Mouse (Mus musculus) lung, adult 2 months (tissue): ENCODE measurements around the gene Cisd3.

Experiments
- CTCF ChIP-seq: fragments of 200-500 bp; IDR thresholded peaks from 2 replicates; pipeline ENCODE4 v1.5.1; 2011; ENCODE audit warnings: mild to moderate bottlenecking, low read length, control low read depth; ENCODE audit not compliant: insufficient read depth
- POLR2A ChIP-seq: fragments of 200-500 bp; IDR thresholded peaks from 2 replicates; pipeline ENCODE4 v1.6.1; 2011; ENCODE audit warnings: low read depth, mild to moderate bottlenecking, control low read depth, low read length, borderline replicate concordance; ENCODE audit errors: extremely low read depth

DNA sequence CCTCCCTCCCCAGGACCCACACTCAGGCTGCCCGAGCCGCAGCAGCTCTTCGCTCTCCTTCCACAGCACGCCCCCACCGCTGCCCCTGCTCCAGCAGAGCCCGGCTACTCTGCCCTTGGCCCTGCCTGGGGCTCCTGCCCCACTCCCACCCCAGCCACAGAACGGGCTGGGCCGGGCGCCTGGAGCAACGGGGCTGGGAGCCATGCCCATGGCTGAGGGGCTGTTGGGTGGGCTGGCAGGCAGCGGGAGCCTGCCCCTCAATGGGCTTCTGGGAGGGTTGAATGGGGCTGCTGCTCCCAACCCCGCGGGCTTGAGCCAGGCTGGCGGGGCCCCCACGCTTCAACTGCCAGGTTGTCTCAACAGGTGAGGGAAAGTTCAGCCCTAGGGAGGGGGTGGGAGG, 7.3 kb upstream of the Cisd3 start:
- no peak for TF ChIP-seq POLR2A
- no peak for TF ChIP-seq CTCF
